Mouse (Mus musculus) right cerebral cortex, postnatal 14 days (tissue): ENCODE results near the gene Usp17la.
"Not testable (repeated sequence)": the region's sequence is repeated elsewhere in the genome, so short reads cannot be mapped to it uniquely, and the experiment has no call there.

Experiments
- DNase-seq: peaks from one replicate; pipeline ENCODE4 v3.0.0; 2022

The Usp17la gene

DNA sequence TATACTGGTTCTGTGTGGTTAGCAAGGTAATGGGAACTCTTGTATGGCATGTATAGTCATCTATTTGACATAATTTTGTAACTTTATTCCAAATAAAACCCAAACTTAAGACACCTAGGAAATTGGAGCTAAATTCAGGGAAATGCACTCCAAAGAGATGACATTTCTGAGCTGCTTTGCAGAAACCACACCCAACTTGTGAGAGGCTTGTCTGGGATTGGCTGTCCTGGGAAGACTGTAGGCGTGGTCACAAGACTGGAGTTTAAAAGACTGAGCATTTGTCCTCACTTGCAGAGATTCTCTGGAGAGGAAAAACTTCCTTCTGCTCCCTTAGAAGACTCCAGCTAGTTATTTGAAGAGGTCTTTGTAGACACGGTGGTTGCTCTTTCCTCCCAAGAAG, at the start of gene Usp17la:
Gene Usp17la (plus strand): TSS at position 301 of the 400 bp plus-strand sequence.
- DNase-seq, result not testable (repeated sequence)

DNA sequence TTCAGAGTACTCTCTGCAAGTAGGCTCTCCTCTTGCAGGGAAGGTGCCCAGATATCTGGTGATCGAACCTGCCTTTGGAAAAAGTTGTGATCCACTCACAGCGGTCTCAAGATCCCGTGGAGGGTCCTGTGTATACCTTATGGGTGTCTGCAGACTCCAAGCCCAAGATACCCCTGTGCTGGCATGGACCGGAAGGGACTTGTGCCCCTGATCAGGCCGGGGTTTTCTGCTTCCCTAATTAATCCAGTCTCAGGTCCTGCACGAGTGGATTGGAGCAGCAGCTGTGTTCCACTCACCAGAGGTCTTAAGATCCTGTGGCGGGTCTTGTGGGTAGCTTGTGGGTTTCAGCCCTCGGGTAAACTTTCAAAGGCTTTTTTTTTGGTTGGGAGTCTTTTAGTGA, 46.5 kb upstream of the Usp17la start:
- not testable (repeated sequence) for DNase-seq

- DNase-seq, result no peak
Measured at GRCm38 (mm10) chr7:104842503-104842902, 14.3 kb upstream of the Usp17la start, which contains the start of gene Usp17lb. TSS of gene Usp17lb (minus strand) at chr7:104842603.

GRCm38 (mm10) chr7:104843731-104844287, 13.0 kb upstream of the Usp17la start:
- DNase-seq, result no peak

GRCm38 (mm10) chr7:104851546-104851945, 5.3 kb upstream of the Usp17la start:
- not testable (repeated sequence) for DNase-seq

DNA sequence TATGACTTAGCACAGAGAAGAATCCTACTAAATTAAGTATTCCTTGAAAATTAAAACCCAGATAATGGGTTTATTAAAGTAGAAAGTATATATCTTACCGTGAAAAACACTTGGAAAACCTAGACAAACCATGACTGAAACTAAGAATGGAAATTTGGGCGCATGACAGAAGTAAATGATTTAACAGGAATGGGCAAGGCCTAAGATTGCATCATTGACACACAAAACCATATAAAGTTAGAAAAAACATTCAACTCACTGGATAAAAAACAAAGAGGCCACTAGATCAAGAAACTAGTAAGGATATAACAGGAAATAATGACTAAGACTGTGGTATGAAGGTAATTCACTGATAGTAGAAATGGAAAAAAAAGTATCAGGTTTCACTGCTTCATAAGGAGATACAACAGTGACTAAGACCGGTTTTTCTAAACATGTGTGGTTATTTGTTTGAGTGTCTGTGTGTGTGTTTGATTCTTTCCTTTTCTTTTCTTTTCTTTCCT, 1.5 kb upstream of the Usp17la start:
- no peak for DNase-seq

DNA sequence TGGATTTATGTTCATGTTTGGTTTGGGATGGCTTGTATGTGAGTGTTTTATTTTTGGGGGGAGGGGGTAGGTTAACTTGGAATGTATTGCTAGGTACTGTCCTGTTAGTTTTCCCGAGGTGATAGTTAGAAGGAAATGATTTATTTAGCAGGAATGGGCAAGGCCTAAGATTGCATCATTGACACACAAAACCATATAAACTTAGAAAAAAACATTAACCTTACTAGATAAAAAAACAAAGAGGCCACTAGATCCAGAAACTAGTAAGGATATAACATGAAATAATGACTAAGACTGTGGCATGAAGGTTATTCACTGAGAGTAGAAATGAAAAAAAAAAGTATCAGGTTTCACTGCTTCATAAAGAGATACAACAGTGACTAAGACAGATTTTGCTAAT, 874 bp downstream of the Usp17la start:
- DNase-seq, result no peak

GRCm38 (mm10) chr7:104861381-104861780, 4.6 kb downstream of the Usp17la start:
- DNase-seq, result no peak

DNA sequence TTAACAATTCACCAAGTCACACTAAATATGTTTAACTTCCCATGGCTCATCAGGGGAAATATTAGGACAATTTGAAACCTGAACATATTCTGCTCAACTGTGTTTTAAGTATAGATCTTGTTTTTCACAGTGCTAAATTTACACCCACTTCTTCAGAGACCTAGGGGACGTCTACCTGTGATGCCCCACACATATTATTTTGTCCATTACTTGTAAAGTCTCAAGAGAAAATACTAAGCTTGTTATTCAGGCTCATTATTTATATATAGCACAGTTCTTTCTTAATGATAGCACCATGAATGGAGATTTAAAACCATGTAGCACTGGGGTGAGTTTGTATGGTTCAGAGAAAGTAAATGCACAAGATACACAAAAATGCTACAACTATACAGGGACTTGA, 20.9 kb downstream of the Usp17la start, which contains the start of gene Olfr665:
Gene Olfr665 (plus strand): TSS at position 301 of the 400 bp plus-strand sequence.
- DNase-seq, result no peak

DNA sequence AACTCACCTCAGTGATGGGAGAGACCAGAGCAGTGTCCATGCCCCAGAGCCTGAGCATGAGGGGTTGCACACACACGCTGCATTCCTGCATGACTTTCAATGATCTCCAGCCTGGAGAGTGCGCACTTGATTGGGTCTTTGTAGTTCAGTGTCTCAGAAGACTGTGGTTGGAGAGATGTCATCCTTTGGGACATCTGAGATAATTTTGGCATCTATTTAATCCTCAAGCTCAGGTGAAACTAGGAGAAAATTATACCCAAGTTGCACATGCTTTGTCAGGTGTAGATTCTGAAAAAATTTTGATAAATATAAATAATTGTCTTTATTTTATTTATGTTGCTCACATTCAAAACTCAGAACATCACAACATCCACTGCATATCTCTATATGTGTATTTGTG, 39.0 kb downstream of the Usp17la start, which contains the start of gene Olfr666:
Gene Olfr666 (minus strand): TSS at position 101 of the 400 bp plus-strand sequence.
- no peak for DNase-seq
